Mouse (Mus musculus): ENCODE data around the gene Fkrp. TPM values are rescaled to one million over a fixed set of nuclear protein-coding genes. Genes with fewer than 3 reads are reported as not detected.

Fkrp gene
- total RNA-seq (2021) (10 to 100 TPM; 49.5 to 52.8 TPM), polyA plus RNA-seq (2012; rRNA removed) (40.3 and 51.3 TPM in 2 replicates)
- long read RNA-seq, transcript Fkrp-201 (3 exons, 2,827 nt): major isoform, 25 of 34 reads
- long read RNA-seq, partial matches to known transcripts: 2 of 34 reads
- long read RNA-seq, other reads (novel, unspliced or antisense): 7 of 34 reads

DNA sequence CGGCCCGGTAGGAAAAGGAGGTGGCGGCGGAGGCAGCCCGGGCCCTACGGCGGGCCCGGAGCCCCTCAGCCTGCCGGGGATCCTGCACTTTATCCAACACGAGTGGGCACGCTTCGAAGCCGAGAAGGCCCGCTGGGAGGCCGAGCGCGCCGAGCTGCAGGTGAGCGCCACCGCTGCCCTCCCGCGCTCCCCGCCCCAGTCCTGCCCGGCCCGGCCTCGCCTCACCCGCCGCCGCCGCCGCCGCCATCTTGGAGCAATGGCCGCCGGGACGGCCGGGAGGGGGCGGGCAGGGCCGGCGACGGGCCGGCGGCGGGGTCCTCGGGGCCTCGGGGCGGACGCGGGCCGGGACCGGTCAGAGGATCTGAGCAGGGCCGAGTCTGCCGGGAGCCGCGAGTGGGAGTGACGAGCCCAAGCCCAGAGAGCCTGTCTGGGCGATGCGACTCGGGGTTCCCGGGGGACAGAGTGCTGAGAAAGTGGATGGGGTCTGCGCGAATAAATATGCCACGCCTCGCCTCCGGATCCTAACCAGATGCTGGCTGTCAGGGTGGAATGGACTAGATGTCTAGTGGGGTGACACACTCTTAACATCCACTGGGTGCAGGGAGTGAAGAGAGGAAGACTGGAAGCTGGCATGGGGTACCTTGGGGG, at the start of gene Fkrp:
Gene Fkrp (minus strand): TSS at position 258 of the 648 bp plus-strand sequence.
- TF ChIP-seq CTCF (IDR thresholded peaks at IDR 0.05): peak; percentile 23; the same call in 1 of the 2 replicates
- TF ChIP-seq POLR2A (IDR thresholded peaks at IDR 0.05; ENCODE audit: insufficient read depth, low read depth, low read length): no peak
- no peak for TF ChIP-seq EP300 (IDR thresholded peaks at IDR 0.05; ENCODE audit: insufficient read depth, low read depth, low read length)
- Histone ChIP-seq H3K27me3 (ENCODE audit: control insufficient read depth, insufficient read depth, low read length) (no peaks in the 10 kb centered on the region), H3K9ac (ENCODE audit: low read depth, low read length) (peak within 1 kb of the TSS; percentile 100), H3K79me2 (replicated peaks; ENCODE audit: control insufficient read depth, insufficient read depth, low read length) (peaks cover 7% of the 10 kb centered on the region), H3K27ac (peak within 1 kb of the TSS; percentile 99), H3K4me1 (ENCODE audit: control insufficient read depth, insufficient read depth, low read length) (peaks cover 26% of the 10 kb centered on the region), H3K4me3 (peak within 1 kb of the TSS; percentile 99), H3K36me3 (ENCODE audit: control insufficient read depth, insufficient read depth, low read length) (peaks cover 6% of the 10 kb centered on the region; the same call in 1 of the 2 replicates)
- intact Hi-C loops (cut with DNase I): no loop called here
- DNase-seq: peak; percentile 81 to 83
- under 1% methylated on average over 63 of the region's 64 CpGs for WGBS

DNA sequence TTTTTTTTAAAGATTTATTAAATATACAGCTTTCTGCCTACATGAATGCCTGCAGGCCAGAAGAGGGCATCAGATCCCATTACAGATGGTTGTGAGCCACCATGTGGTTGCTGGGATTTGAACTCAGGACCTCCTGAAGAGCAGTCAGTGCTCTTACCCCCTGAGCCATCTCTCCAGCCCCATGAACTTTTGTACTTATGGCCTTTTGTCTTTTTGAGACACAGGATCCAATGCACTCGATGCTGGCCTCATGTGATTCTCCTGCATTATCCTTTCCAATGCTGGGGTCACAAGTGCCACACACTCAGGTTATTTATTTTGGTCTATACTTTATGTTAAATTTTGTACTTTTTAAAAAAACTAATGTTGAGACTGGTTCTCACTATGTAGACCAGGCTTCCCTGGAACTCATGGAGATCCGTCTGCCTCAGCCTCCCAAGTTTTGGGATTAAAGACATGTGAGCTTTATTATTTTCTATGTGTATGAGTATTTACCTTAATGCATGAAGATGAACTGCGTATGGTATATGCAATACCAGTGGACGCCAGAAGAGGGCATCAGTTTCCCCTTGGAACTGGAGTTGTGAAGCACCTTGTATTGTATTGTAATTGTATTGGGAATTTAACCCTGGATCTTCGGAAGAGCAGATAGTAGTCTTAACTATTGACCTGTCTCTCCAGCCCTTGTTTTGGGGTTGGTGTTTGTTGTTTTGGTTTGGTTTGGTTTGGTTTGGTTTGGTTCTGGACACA, 43.5 kb upstream of the Fkrp start:
- 30% methylated on average over 5 of the region's 5 CpGs for WGBS
- H3K79me2 ChIP-seq (replicated peaks; ENCODE audit: control insufficient read depth, insufficient read depth, low read length): no peaks in the 10 kb centered on the region
- no peaks in the 10 kb centered on the region for H3K4me1 ChIP-seq (ENCODE audit: control insufficient read depth, insufficient read depth, low read length)
- H3K27ac ChIP-seq: no peak overlapping the region
- no peaks in the 10 kb centered on the region; the same call in 1 of the 2 replicates for H3K36me3 ChIP-seq (ENCODE audit: control insufficient read depth, insufficient read depth, low read length)
- DNase-seq: peak in 1 of 2 experiments; percentile 61
- TF ChIP-seq POLR2A (IDR thresholded peaks at IDR 0.05; ENCODE audit: insufficient read depth, low read depth, low read length): no peak
- TF ChIP-seq CTCF (IDR thresholded peaks at IDR 0.05): peak; percentile 90
- TF ChIP-seq EP300 (IDR thresholded peaks at IDR 0.05; ENCODE audit: insufficient read depth, low read depth, low read length): no peak
- intact Hi-C loops (cut with DNase I): loop anchor here (2.0 kb wide), 1 partner anchor 33 kb away; no protein-coding TSS in a partner anchor
- no peaks in the 10 kb centered on the region for H3K27me3 ChIP-seq (ENCODE audit: control insufficient read depth, insufficient read depth, low read length)
- H3K4me3 ChIP-seq: no peak overlapping the region
- H3K9ac ChIP-seq (ENCODE audit: low read depth, low read length): no peak overlapping the region

DNA sequence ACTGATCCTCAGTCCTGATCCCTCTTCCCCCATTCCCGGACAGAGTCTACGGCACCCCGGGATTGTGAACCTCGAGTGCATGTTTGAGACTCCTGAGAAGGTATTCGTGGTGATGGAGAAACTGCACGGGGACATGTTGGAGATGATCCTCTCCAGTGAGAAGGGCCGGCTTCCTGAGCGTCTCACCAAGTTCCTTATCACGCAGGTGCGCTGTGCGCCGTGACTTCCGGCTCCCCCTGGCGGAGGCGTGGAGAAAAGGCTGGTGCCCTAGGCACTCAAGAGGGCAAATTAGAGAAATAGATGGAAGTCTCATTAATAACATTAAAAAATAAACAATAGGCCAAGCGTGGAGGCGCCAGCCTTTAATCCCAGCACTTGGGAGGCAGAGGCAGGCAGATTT, 41.8 kb upstream of the Fkrp start:
- H3K27me3 ChIP-seq (ENCODE audit: control insufficient read depth, insufficient read depth, low read length): no peaks in the 10 kb centered on the region
- no peaks in the 10 kb centered on the region; the same call in 1 of the 2 replicates for H3K36me3 ChIP-seq (ENCODE audit: control insufficient read depth, insufficient read depth, low read length)

DNA sequence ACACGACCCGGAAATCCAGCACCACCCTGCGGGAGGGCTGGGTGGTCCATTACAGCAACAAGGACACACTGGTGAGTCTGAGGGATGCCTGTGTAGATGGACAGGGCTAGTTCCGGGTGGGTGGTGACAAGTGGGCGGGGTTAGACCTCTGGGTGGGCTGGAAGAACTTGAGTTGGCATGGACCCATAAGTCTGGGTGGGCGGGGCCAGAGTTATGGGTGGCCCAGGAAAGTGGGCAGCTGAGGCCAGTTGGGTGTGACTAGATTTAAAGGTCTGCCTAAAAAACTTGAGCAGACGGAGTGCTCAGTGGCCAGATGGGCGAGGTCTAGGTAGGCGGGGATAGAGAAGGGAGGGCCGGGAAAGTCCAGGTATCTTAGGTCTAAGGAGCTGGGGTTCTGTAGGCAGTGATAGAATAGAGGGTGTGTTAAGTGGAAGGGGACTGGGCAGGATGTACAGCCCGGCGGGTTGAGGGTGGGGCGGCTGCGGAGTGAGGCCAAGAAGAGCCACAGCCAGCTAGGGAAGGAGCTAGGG, 36.8 kb upstream of the Fkrp start:
- Histone ChIP-seq H3K27me3 (ENCODE audit: control insufficient read depth, insufficient read depth, low read length) (no peaks in the 10 kb centered on the region), H3K4me1 (ENCODE audit: control insufficient read depth, insufficient read depth, low read length) (no peaks in the 10 kb centered on the region), H3K4me3 (no peak overlapping the region), H3K36me3 (ENCODE audit: control insufficient read depth, insufficient read depth, low read length) (no peaks in the 10 kb centered on the region), H3K9ac (ENCODE audit: low read depth, low read length) (no peak overlapping the region), H3K79me2 (replicated peaks; ENCODE audit: control insufficient read depth, insufficient read depth, low read length) (no peaks in the 10 kb centered on the region), H3K27ac (no peak overlapping the region)
- peak; percentile 49 to 56 for DNase-seq
- TF ChIP-seq CTCF (IDR thresholded peaks at IDR 0.05) (no peak), EP300 (IDR thresholded peaks at IDR 0.05; ENCODE audit: insufficient read depth, low read depth, low read length) (no peak), POLR2A (IDR thresholded peaks at IDR 0.05; ENCODE audit: insufficient read depth, low read depth, low read length) (no peak)
- 66% methylated on average over 14 of the region's 14 CpGs for WGBS
- intact Hi-C loops (cut with DNase I): loop anchor here (5.0 kb wide), 1 partner anchor 41 kb away; no protein-coding TSS in a partner anchor

More for the DNA sequence above, 41.8 kb upstream of the Fkrp start:
- intact Hi-C loops (cut with DNase I): loop anchor here (2.0 kb wide), 1 partner anchor 32 kb away; no protein-coding TSS in a partner anchor
- Histone ChIP-seq H3K27ac (no peak overlapping the region), H3K4me3 (no peak overlapping the region), H3K79me2 (replicated peaks; ENCODE audit: control insufficient read depth, insufficient read depth, low read length) (no peaks in the 10 kb centered on the region), H3K4me1 (ENCODE audit: control insufficient read depth, insufficient read depth, low read length) (no peaks in the 10 kb centered on the region), H3K9ac (ENCODE audit: low read depth, low read length) (no peak overlapping the region)
- peak in 1 of 2 experiments; percentile 45 for DNase-seq
- 40% methylated on average over 17 of the region's 17 CpGs for WGBS
- TF ChIP-seq CTCF (IDR thresholded peaks at IDR 0.05) (peak; percentile 77), EP300 (IDR thresholded peaks at IDR 0.05; ENCODE audit: insufficient read depth, low read depth, low read length) (no peak)

DNA sequence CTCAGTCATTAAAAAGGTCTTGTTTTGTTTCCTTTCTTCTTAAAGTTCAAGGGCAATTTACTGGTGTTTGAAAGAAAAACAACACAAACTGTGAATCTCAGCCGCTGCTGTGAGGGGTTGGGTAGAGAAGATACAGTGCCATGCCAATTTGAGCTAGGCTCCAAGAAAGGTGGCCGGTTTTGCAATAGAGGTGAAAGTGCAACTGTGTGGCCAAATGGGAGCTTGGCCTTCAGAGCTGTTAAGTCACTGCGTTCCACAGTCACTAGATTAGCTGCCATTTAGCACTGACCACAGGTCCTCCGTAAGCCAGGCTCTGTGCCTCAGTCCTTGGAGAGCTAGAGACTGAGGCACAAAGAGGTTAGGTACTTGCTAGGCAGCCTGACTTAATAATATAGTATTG, 35.1 kb upstream of the Fkrp start:
- peaks cover 3% of the 10 kb centered on the region; the same call in 1 of the 2 replicates for H3K36me3 ChIP-seq (ENCODE audit: control insufficient read depth, insufficient read depth, low read length)
- peaks cover 1% of the 10 kb centered on the region; the same call in 1 of the 2 replicates for H3K4me1 ChIP-seq (ENCODE audit: control insufficient read depth, insufficient read depth, low read length)
- no peak for DNase-seq
- no peaks in the 10 kb centered on the region for H3K27me3 ChIP-seq (ENCODE audit: control insufficient read depth, insufficient read depth, low read length)
- intact Hi-C loops (cut with DNase I): loop anchor here (5.0 kb wide), 1 partner anchor 39 kb away; no protein-coding TSS in a partner anchor
- no peaks in the 10 kb centered on the region for H3K79me2 ChIP-seq (replicated peaks; ENCODE audit: control insufficient read depth, insufficient read depth, low read length)
- TF ChIP-seq POLR2A (IDR thresholded peaks at IDR 0.05; ENCODE audit: insufficient read depth, low read depth, low read length) (no peak), EP300 (IDR thresholded peaks at IDR 0.05; ENCODE audit: insufficient read depth, low read depth, low read length) (no peak), CTCF (IDR thresholded peaks at IDR 0.05) (no peak)
- H3K4me3 ChIP-seq: no peak overlapping the region
- no peak overlapping the region for H3K9ac ChIP-seq (ENCODE audit: low read depth, low read length)
- no peak overlapping the region for H3K27ac ChIP-seq
- WGBS: 93% methylated on average over 4 of the region's 4 CpGs

Data from heart, adult 2 months (tissue).